ENCODE assay signal across 16 mouse cellular contexts in the genomic region with DNA sequence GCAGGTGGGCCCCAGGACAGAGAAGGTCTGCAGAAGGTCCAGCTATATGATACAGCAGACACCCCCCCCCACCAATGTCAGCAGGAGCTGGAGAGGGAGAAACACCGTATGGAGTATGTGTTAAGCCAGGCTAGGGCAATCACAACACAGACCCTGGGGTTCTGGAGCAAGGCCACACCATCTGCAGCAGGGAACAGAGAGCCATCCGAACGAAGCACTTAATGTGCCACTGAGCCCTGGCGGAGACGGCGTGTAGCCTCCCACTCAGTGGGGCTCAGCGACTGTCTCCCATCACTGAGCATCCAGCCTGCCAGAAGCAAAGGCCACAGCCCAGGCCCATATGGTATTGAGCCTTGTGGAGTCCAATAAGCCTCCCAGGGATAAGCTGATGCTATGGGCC. TPM values are rescaled to one million over a fixed set of nuclear protein-coding genes. Genes with fewer than 3 reads are reported as not detected.
DNase-seq lines count a peak whose midpoint lies in the region; ATAC-seq and TF ChIP-seq lines count a peak whose summit lies in the region.
"Had no signal": no experiment of that assay in that cellular context is flagged by ENCODE, and none has a peak within 500 bp of the region (broad histone marks: within the 10 kb centered on the region; RNA-seq: fewer than 3 reads in every experiment).

No protein-coding gene starts in this region.

- no peaks in the 10 kb centered on the region for H3K9me3 ChIP-seq in hindbrain, postnatal 0 days (ENCODE audit: low read length)
- no peaks in the 10 kb centered on the region for H3K9me3 ChIP-seq in hindbrain, embryonic 11.5 days (ENCODE audit: control insufficient read depth, low read length)
- H3K9me3 ChIP-seq: kidney, embryonic 15.5 days; midbrain, embryonic 12.5 days had no signal

- H3K36me3 ChIP-seq in hindbrain, postnatal 0 days (ENCODE audit: insufficient read depth, low read length): no peaks in the 10 kb centered on the region
- H3K36me3 ChIP-seq in hindbrain, embryonic 11.5 days (ENCODE audit: control insufficient read depth, insufficient read depth, low read length): no peaks in the 10 kb centered on the region
- H3K36me3 ChIP-seq: kidney, embryonic 15.5 days; midbrain, embryonic 12.5 days had no signal

- peaks cover 4% of the 10 kb centered on the region for H3K4me1 ChIP-seq in hindbrain, postnatal 0 days (ENCODE audit: insufficient read depth, low read length)
- H3K4me1 ChIP-seq in hindbrain, embryonic 11.5 days (replicated peaks; ENCODE audit: control insufficient read depth, insufficient read depth, low read length): no peaks in the 10 kb centered on the region
- H3K4me1 ChIP-seq in cerebellum, adult 2 months (ENCODE audit: control insufficient read depth, insufficient read depth, low read length): peaks cover 64% of the 10 kb centered on the region
- H3K4me1 ChIP-seq: kidney, embryonic 15.5 days; midbrain, embryonic 12.5 days had no signal

- no peaks in the 10 kb centered on the region for H3K27me3 ChIP-seq in hindbrain, postnatal 0 days (ENCODE audit: insufficient read depth, low read length)
- no peaks in the 10 kb centered on the region for H3K27me3 ChIP-seq in hindbrain, embryonic 11.5 days (ENCODE audit: control insufficient read depth, insufficient read depth, low read length)
- no peaks in the 10 kb centered on the region for H3K27me3 ChIP-seq in cerebellum, adult 2 months (ENCODE audit: control insufficient read depth, insufficient read depth, low read length)
- H3K27me3 ChIP-seq: kidney, embryonic 15.5 days; midbrain, embryonic 12.5 days had no signal

- 51% methylated on average over 7 of the region's 7 CpGs for WGBS in hindbrain, postnatal 0 days
- WGBS in hindbrain, embryonic 11.5 days: 86% methylated on average over 7 of the region's 7 CpGs
- 11% methylated on average over 7 of the region's 7 CpGs for WGBS in cerebellum, adult 2 months

- no peak overlapping the region for H3K4me2 ChIP-seq in hindbrain, postnatal 0 days (ENCODE audit: low read depth, low read length)
- H3K4me2 ChIP-seq in hindbrain, embryonic 11.5 days (replicated peaks; ENCODE audit: low read depth, low read length): no peak overlapping the region
- H3K4me2 ChIP-seq: kidney, embryonic 15.5 days; midbrain, embryonic 12.5 days had no signal

- TF ChIP-seq CTCF in hindbrain, postnatal 0 days (IDR thresholded peaks at IDR 0.05; ENCODE audit: low read depth): no peak
- TF ChIP-seq CTCF in cerebellum, adult 2 months (IDR thresholded peaks at IDR 0.05; ENCODE audit: borderline replicate concordance, insufficient read depth, low read depth, low read length): 0 out of 2 replicates have a peak, but pooled peaks have one; percentile 13
- no peak for TF ChIP-seq CTCF in layer of hippocampus, adult 2 months (conservative IDR thresholded peaks at IDR 0.05)

- peak; percentile 64 for ATAC-seq in hindbrain, postnatal 0 days
- no peak for ATAC-seq in hindbrain, embryonic 11.5 days (ENCODE audit: low FRiP score)
- ATAC-seq in erythroid progenitor cell, adult 5-6 weeks (replicated peaks; ENCODE audit: low FRiP score, poor library complexity, severe bottlenecking): no peak
- ATAC-seq: CD4-positive, CD25-positive, alpha-beta regulatory T cell, adult 4 months; liver, postnatal 0 days had no signal

- 0 out of 2 replicates have a peak overlapping the region, but pooled peaks have one; percentile 15 for H3K27ac ChIP-seq in hindbrain, postnatal 0 days
- no peak overlapping the region for H3K27ac ChIP-seq in hindbrain, embryonic 11.5 days (ENCODE audit: low read depth, low read length)
- H3K27ac ChIP-seq in cerebellum, adult 2 months (ENCODE audit: insufficient read depth, low read length): peak overlapping the region; percentile 44
- peak overlapping the region; percentile 82 for H3K27ac ChIP-seq in layer of hippocampus, adult 2 months
- H3K27ac ChIP-seq: kidney, embryonic 15.5 days; midbrain, embryonic 12.5 days had no signal

- H3K9ac ChIP-seq in hindbrain, postnatal 0 days (replicated peaks; ENCODE audit: low read length): no peak overlapping the region
- H3K9ac ChIP-seq in hindbrain, embryonic 11.5 days (ENCODE audit: low read depth, low read length): no peak overlapping the region
- H3K9ac ChIP-seq: kidney, embryonic 15.5 days; liver, postnatal 0 days; midbrain, embryonic 12.5 days had no signal

- peak; percentile 54 for DNase-seq in hindbrain, postnatal 0 days (ENCODE audit: low spot score)
- no peak for DNase-seq in hindbrain, embryonic 11.5 days (ENCODE audit: low spot score)
- DNase-seq in cerebellum, adult 11 months: peak; percentile 87
- peak; percentile 90 to 94 for DNase-seq in cerebellum, adult 2 months
- DNase-seq in layer of hippocampus, adult 2 months (ENCODE audit: low spot score in 2 of 2): peak in 1 of 2 experiments; percentile 52
- no peak for DNase-seq in thymus, adult 18-20 months
- DNase-seq in lung, postnatal 14 days: no peak
- DNase-seq: adrenal gland, postnatal 14 days; liver, postnatal 0 days; lung, postnatal 4 days; thymus, postnatal 36 days had no signal

- H3K4me3 ChIP-seq in hindbrain, postnatal 0 days (ENCODE audit: low read length): no peak overlapping the region
- H3K4me3 ChIP-seq in hindbrain, embryonic 11.5 days (ENCODE audit: low read depth, low read length): no peak overlapping the region
- no peak overlapping the region for H3K4me3 ChIP-seq in cerebellum, adult 2 months (replicated peaks; ENCODE audit: insufficient read depth, low read depth, low read length)
- no peak overlapping the region for H3K4me3 ChIP-seq in layer of hippocampus, adult 2 months
- H3K4me3 ChIP-seq: kidney, embryonic 15.5 days; midbrain, embryonic 12.5 days had no signal

- TF ChIP-seq POLR2A in cerebellum, adult 2 months (IDR thresholded peaks at IDR 0.05; ENCODE audit: borderline replicate concordance, insufficient read depth, low read length): no peak

RNA-seq across cellular contexts. Expression of a gene that starts 33.7 kb away (rescaled TPM):
- total RNA-seq in hindbrain, postnatal 0 days (2014; rRNA removed): 98.9 and 115 TPM in 2 replicates
- polyA plus RNA-seq in hindbrain, postnatal 0 days (2015; fragmentation: Nextera tagmentation; extraction: Ambion mirVana): 16.7 and 17.7 TPM in 2 replicates
- 0.54 and 0.71 TPM in 2 replicates for polyA plus RNA-seq in hindbrain, embryonic 11.5 days (2014; fragmentation: Nextera tagmentation; extraction: Ambion mirVana)
- polyA plus RNA-seq in cerebellum, adult 2 months (2012; rRNA removed): 102 and 117 TPM in 2 replicates
- total RNA-seq in layer of hippocampus, adult 2 months (2021): 100 to 1,000 TPM; 203 to 223 TPM
- not detected in 2 replicates for total RNA-seq in erythroid progenitor cell, adult 5-6 weeks (2015; ENCODE audit: low replicate concordance)
- 0.38 and 1.2 TPM in 2 replicates for total RNA-seq in erythroid progenitor cell, adult 5-6 weeks (2017; ENCODE audit: low replicate concordance)
- total RNA-seq: MEL had no signal

Comparison
In these comparisons a context has a peak if more than half of its experiments do, and no peak if none do; other contexts are left out.
1. DNase-seq: peak in hindbrain, postnatal 0 days (single experiment), cerebellum, adult 11 months (single experiment) and cerebellum, adult 2 months (2 of 2); none in hindbrain, embryonic 11.5 days (single experiment), thymus, adult 18-20 months (0 of 2) and lung, postnatal 14 days (single experiment).
2. RNA of a gene that starts 33.7 kb away (total RNA-seq): 203 to 223 TPM in layer of hippocampus, adult 2 months and 98.9 to 115 TPM in hindbrain, postnatal 0 days; 0.38 to 1.2 TPM in erythroid progenitor cell, adult 5-6 weeks; every median in the first group is over 10 times any median in the second.